Mouse (Mus musculus): ENCODE results near the gene Casq2. TPM values are rescaled to one million over a fixed set of nuclear protein-coding genes. Genes with fewer than 3 reads are reported as not detected.
A peak's percentile ranks its signal among the peaks of the same experiment; 100 is the strongest.

Gene Casq2
- polyA plus RNA-seq, 1 experiment from 2014 or later = 0.43 TPM

DNA sequence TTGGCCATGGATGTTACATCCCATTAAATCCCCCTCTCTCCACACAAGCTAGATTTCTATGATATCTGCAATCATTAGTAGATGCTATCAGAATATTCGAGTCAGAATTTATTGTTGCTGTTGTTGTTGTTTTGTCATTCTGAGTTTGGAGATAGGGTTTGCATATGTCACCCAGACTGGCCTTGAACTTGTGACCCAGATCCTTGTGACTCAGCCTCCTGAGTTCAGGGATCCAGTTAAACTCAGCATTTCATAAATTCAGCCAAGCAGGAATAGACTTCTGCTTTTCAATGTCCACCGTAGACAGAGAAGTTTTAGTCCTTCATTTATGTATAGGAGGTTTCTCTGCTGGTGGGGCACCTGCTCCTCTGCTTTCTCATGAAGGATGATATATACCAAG lies 10.8 kb downstream of the Casq2 start:
- Histone ChIP-seq H3K36me3 (ENCODE audit: insufficient read depth) (no peaks in the 10 kb centered on the region), H3K4me2 (no peak overlapping the region), H3K9me3 (ENCODE audit: low read depth, low read length) (no peaks in the 10 kb centered on the region), H3K27me3 (ENCODE audit: insufficient read depth, low read length) (no peaks in the 10 kb centered on the region), H3K27ac (ENCODE audit: low read depth) (no peak overlapping the region), H3K4me3 (ENCODE audit: low read depth, low read length) (no peak overlapping the region), H3K9ac (no peak overlapping the region), H3K4me1 (ENCODE audit: insufficient read depth) (no peaks in the 10 kb centered on the region)
- WGBS = 89% methylated on average over 2 of the region's 2 CpGs
- no peak for TF ChIP-seq CTCF (IDR thresholded peaks at IDR 0.05; ENCODE audit: low read depth)
- ATAC-seq (ENCODE audit: insufficient read depth) = no peak
- no peak for DNase-seq

DNA sequence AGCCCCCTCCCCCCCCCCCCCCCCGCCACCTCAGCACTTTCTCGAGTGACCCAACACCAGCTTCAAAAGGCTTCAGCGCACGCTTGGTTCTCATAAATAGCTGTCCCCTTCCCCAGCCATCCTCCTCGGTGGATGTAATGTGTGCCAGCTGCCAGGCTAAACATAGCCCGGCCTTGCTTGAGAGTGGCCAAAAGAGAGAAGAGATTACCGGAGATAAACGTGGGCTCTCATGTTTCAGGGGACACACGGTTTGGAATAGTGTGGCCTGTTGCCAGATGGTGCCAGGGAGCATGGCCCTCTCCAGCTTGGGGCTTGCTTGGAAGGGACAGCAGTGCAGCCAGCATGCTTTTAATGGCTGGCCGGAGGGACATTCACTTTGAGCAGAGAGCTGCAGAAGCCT lies 13.0 kb downstream of the Casq2 start:
- Histone ChIP-seq H3K4me2 (no peak overlapping the region), H3K36me3 (ENCODE audit: insufficient read depth) (no peaks in the 10 kb centered on the region), H3K27ac (ENCODE audit: low read depth) (no peak overlapping the region), H3K27me3 (ENCODE audit: insufficient read depth, low read length) (no peaks in the 10 kb centered on the region), H3K9ac (no peak overlapping the region), H3K4me1 (ENCODE audit: insufficient read depth) (no peaks in the 10 kb centered on the region), H3K9me3 (ENCODE audit: low read depth, low read length) (no peaks in the 10 kb centered on the region), H3K4me3 (ENCODE audit: low read depth, low read length) (no peak overlapping the region)
- ATAC-seq (ENCODE audit: insufficient read depth) (peak; percentile 60; the same call in 1 of the 2 replicates), DNase-seq (peak; percentile 52)
- WGBS = 28% methylated on average over 9 of the region's 10 CpGs
- TF ChIP-seq CTCF (IDR thresholded peaks at IDR 0.05; ENCODE audit: low read depth) = no peak

DNA sequence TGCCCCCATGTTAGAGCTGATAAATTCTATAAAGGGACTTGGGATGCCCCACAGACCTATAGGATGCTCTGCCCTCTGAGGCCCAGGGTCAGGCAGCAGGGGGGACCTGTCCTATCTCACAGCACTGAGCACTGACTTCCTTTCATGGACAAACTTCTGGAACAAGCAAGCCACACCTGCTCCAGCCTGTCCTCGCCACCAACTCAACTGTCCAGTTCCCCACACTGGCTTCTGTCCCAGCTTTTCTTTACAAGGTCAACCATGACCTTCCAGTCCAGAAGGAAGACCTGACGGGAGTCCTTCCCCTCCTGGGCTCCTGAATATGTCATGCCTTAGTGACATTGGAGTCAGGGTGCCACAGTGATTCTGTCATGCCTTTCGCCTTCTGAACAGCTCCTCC lies 13.6 kb downstream of the Casq2 start:
- DNase-seq (no peak), ATAC-seq (ENCODE audit: insufficient read depth) (no peak)
- Histone ChIP-seq H3K36me3 (ENCODE audit: insufficient read depth) (no peaks in the 10 kb centered on the region), H3K9ac (no peak overlapping the region), H3K27me3 (ENCODE audit: insufficient read depth, low read length) (no peaks in the 10 kb centered on the region), H3K4me1 (ENCODE audit: insufficient read depth) (no peaks in the 10 kb centered on the region), H3K4me3 (ENCODE audit: low read depth, low read length) (no peak overlapping the region), H3K27ac (ENCODE audit: low read depth) (no peak overlapping the region), H3K4me2 (no peak overlapping the region), H3K9me3 (ENCODE audit: low read depth, low read length) (no peaks in the 10 kb centered on the region)
- TF ChIP-seq CTCF (IDR thresholded peaks at IDR 0.05; ENCODE audit: low read depth) = no peak
- WGBS = 85% methylated on average over 3 of the region's 3 CpGs

DNA sequence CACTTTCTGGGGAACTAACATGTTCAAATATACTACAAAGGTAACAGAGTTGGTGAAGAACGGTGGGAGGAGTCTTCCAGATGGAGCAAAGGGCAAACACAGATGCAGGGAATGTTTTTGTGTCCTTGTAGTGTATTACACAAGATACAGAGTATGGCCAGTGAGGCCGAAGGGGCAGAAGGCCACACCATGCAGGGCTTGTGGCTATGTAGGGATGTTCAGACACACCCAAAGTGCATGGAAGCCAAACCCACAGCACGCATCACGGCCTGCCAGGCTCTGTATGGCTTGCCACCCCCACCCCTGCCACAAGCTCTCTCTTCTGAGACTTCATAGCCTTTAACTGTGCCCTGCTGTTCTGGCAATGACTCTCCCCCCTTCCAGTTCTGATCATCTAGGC lies 15.2 kb downstream of the Casq2 start:
- ATAC-seq (ENCODE audit: insufficient read depth) (no peak), DNase-seq (no peak)
- Histone ChIP-seq H3K9ac (no peak overlapping the region), H3K4me2 (no peak overlapping the region), H3K9me3 (ENCODE audit: low read depth, low read length) (no peaks in the 10 kb centered on the region), H3K27ac (ENCODE audit: low read depth) (no peak overlapping the region), H3K4me3 (ENCODE audit: low read depth, low read length) (no peak overlapping the region), H3K27me3 (ENCODE audit: insufficient read depth, low read length) (no peaks in the 10 kb centered on the region), H3K4me1 (ENCODE audit: insufficient read depth) (no peaks in the 10 kb centered on the region), H3K36me3 (ENCODE audit: insufficient read depth) (no peaks in the 10 kb centered on the region)
- WGBS = 78% methylated on average over 4 of the region's 4 CpGs
- no peak for TF ChIP-seq CTCF (IDR thresholded peaks at IDR 0.05; ENCODE audit: low read depth)

DNA sequence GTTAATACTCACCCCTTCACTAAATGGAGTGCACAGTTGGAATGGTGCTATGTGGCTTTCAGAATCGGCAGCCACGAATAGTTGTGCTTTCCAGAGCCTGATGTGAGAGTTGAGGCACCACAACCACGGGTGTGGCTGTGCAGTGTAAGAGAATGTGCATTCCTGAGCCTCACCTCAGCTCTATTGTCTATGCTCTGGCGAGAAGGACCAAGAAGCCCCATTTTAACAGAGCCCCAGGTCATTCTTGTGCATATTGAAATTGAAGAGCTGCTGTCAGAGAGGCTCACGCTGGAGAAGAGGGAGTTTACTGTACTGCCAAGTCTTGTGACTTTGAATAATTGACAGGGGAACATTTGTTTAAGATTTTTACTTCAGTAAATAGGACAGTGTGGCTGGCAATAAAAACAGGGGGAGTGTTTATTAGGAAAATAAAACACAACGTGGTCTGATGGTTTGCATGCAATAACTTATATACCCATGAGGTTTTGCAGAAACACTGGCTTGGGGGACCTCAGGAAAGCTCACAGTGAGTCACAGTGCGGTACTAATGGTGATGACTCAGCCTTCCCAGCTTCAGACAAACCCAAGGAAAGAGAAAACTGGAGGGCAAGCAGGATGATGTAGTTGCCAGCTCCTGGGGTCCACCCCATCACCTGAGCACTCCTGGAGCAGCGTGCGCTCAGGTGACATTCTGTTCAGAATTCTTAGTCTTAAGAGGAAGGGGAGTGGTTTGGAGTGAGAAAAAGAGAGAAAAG lies 17.8 kb downstream of the Casq2 start:
- Histone ChIP-seq H3K4me2 (no peak overlapping the region), H3K27ac (ENCODE audit: low read depth) (no peak overlapping the region), H3K4me1 (ENCODE audit: insufficient read depth) (no peaks in the 10 kb centered on the region), H3K27me3 (ENCODE audit: insufficient read depth, low read length) (no peaks in the 10 kb centered on the region), H3K4me3 (ENCODE audit: low read depth, low read length) (no peak overlapping the region), H3K9ac (no peak overlapping the region), H3K36me3 (ENCODE audit: insufficient read depth) (no peaks in the 10 kb centered on the region), H3K9me3 (ENCODE audit: low read depth, low read length) (no peaks in the 10 kb centered on the region)
- TF ChIP-seq CTCF (IDR thresholded peaks at IDR 0.05; ENCODE audit: low read depth) = no peak
- 71% methylated on average over 9 of the region's 9 CpGs for whole genome bisulfite sequencing
- no peak for DNase-seq
- ATAC-seq (ENCODE audit: insufficient read depth) = no peak

DNA sequence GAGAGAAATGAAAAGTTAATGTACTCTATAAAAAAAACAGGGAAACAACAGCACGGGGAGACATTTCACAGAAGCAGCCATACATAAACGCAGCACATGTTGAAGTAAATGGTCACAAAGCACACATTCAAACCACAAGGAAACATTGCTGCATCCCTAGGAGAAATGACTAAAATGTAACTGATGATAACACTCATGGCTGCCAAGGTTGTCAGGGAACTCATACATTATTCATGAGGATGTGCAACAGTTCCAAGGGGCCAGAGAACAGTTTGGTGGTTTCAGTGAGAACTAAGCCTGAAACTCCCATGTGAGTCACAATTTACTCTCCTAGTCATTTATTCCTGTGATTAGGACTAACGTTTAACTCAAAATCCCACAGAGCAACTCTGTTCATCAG lies 22.0 kb downstream of the Casq2 start:
- DNase-seq = no peak
- Histone ChIP-seq H3K4me3 (ENCODE audit: low read depth, low read length) (no peak overlapping the region), H3K27me3 (ENCODE audit: insufficient read depth, low read length) (no peaks in the 10 kb centered on the region), H3K9ac (no peak overlapping the region), H3K36me3 (ENCODE audit: insufficient read depth) (no peaks in the 10 kb centered on the region), H3K9me3 (ENCODE audit: low read depth, low read length) (no peaks in the 10 kb centered on the region), H3K27ac (ENCODE audit: low read depth) (no peak overlapping the region), H3K4me2 (no peak overlapping the region), H3K4me1 (ENCODE audit: insufficient read depth) (no peaks in the 10 kb centered on the region)
- no peak for TF ChIP-seq CTCF (IDR thresholded peaks at IDR 0.05; ENCODE audit: low read depth)
- ATAC-seq (ENCODE audit: insufficient read depth) = no peak
- 79% methylated on average over 3 of the region's 3 CpGs for WGBS

DNA sequence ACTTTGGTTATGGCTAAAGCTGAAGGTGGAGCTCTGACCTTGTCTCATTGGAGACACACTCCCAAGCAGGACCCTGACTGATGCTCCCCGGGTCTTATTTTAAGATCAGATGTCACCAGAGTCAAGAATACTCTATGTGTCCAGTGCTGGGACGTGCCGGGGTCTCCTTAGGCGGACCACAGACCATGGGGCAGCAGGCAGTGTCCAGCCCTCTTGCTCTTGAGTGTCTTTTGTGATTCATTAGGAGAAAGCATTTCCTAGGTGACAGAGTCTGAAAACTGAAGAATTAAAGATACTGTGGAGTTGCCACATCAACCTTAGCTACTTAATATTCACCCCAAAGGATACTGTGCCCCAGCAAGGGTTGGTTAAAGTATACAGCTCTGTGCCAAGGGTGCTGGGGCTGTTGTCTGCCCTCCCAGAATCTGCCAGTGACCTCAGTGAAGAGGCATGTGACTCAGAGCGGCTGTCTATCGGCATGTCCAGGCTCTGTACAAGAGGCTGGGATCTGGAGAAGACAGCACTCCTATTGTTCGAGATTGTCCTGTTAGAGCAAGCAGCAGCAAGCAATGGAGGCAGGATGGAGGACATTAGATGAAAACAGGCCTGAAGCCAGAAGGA lies 25.9 kb downstream of the Casq2 start:
- no peak overlapping the region for H3K4me3 ChIP-seq (ENCODE audit: low read depth, low read length)
- H3K36me3 ChIP-seq (ENCODE audit: insufficient read depth) = no peaks in the 10 kb centered on the region
- WGBS = 76% methylated on average over 7 of the region's 7 CpGs
- H3K9me3 ChIP-seq (ENCODE audit: low read depth, low read length) = no peaks in the 10 kb centered on the region
- no peak for TF ChIP-seq CTCF (IDR thresholded peaks at IDR 0.05; ENCODE audit: low read depth)
- no peak for ATAC-seq (ENCODE audit: insufficient read depth)
- H3K27ac ChIP-seq (ENCODE audit: low read depth) = no peak overlapping the region
- no peak overlapping the region for H3K9ac ChIP-seq
- no peak for DNase-seq
- no peaks in the 10 kb centered on the region for H3K27me3 ChIP-seq (ENCODE audit: insufficient read depth, low read length)
- H3K4me1 ChIP-seq (ENCODE audit: insufficient read depth) = no peaks in the 10 kb centered on the region
- H3K4me2 ChIP-seq = no peak overlapping the region

Measured in lung, embryonic 14.5 days (tissue).